Mouse (Mus musculus) testis, adult 2 months (tissue): Measurements from ENCODE around the gene Fhdc1. TPM values are rescaled to one million over a fixed set of nuclear protein-coding genes. Genes with fewer than 3 reads are reported as not detected.

Experiments used
- H3K27ac ChIP-seq: fragments of 200-500 bp; 2 replicates; pipeline ENCODE4 v1.5.1; 2012; ENCODE audit warnings: low read depth, low read length; ENCODE audit not compliant: control insufficient read depth, insufficient read depth
- H3K27me3 ChIP-seq: fragments of 200-500 bp; 2 replicates; pipeline ENCODE4 v1.6.1; 2012; ENCODE audit warnings: mild to moderate bottlenecking, low read length, moderate library complexity; ENCODE audit not compliant: control insufficient read depth, insufficient read depth
- H3K36me3 ChIP-seq: fragments of 200-500 bp; 2 replicates; pipeline ENCODE4 v1.6.1; 2012; ENCODE audit warnings: mild to moderate bottlenecking, low read length; ENCODE audit not compliant: control insufficient read depth, insufficient read depth
- H3K4me1 ChIP-seq: fragments of 200-500 bp; 2 replicates; pipeline ENCODE4 v1.6.1; 2012; ENCODE audit warnings: low read length; ENCODE audit not compliant: control insufficient read depth, insufficient read depth
- H3K4me3 ChIP-seq: fragments of 200-500 bp; 2 replicates; pipeline ENCODE4 v1.5.1; 2012; ENCODE audit warnings: low read depth, mild to moderate bottlenecking, low read length, moderate library complexity, mixed read lengths; ENCODE audit not compliant: control insufficient read depth
- CTCF ChIP-seq: fragments of 200-500 bp; IDR thresholded peaks from 2 replicates; pipeline ENCODE4 v1.5.1; 2012; ENCODE audit warnings: low read depth, mild to moderate bottlenecking, inconsistent platforms, low read length, moderate library complexity; ENCODE audit not compliant: control insufficient read depth, insufficient read depth, insufficient replicate concordance
- POLR2A ChIP-seq: fragments of 200-500 bp; IDR thresholded peaks from 2 replicates; pipeline ENCODE4 v1.6.1; 2012; ENCODE audit warnings: low read depth, mild to moderate bottlenecking, inconsistent platforms, low read length, moderate library complexity; ENCODE audit not compliant: control insufficient read depth
- polyA plus RNA-seq: library from polyadenylated mRNA; depleted of rRNA; stranded (reverse); fragments of >200 nt; gene quantifications from 2 replicates; pipeline ENCODE4 v1.2.3, GENCODE M21; 2012

Gene Fhdc1
- polyA plus RNA-seq, 1 experiment: 24.7 TPM

- peaks cover 11% of the 10 kb centered on the region for H3K4me1 ChIP-seq
- no peak overlapping the region for H3K27ac ChIP-seq
- no peak for TF ChIP-seq CTCF
- TF ChIP-seq POLR2A: no peak
- no peaks in the 10 kb centered on the region for H3K27me3 ChIP-seq
- no peaks in the 10 kb centered on the region for H3K36me3 ChIP-seq
- no peak overlapping the region for H3K4me3 ChIP-seq
These were observed 19.3 kb downstream of the Fhdc1 start for GRCm38 (mm10) chr3:84460952-84461351.

DNA sequence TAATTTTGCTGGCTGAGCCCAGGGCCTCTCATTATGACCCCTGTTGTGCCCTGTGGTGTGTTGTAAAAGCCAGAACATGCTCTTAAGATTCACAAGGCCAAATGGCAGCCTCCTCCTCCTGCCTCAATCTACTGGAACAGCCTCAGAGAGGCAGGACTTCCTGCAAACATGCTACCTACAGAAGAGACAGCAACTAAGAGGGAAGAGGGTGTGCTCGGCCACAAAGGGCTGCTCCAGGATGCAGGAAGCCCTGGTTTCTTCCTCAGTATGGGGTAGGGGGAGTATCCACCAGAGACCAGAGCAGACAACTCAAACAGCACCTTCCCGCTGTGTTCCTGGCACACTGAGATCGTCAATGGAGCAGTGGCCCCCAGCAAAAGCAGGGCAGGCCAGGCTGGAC is 19.7 kb downstream of the Fhdc1 start:
- H3K36me3 ChIP-seq: no peaks in the 10 kb centered on the region
- no peak overlapping the region for H3K27ac ChIP-seq
- H3K4me1 ChIP-seq: peaks cover 11% of the 10 kb centered on the region
- H3K27me3 ChIP-seq: no peaks in the 10 kb centered on the region
- TF ChIP-seq CTCF (no peak), POLR2A (no peak)
- no peak overlapping the region for H3K4me3 ChIP-seq

DNA sequence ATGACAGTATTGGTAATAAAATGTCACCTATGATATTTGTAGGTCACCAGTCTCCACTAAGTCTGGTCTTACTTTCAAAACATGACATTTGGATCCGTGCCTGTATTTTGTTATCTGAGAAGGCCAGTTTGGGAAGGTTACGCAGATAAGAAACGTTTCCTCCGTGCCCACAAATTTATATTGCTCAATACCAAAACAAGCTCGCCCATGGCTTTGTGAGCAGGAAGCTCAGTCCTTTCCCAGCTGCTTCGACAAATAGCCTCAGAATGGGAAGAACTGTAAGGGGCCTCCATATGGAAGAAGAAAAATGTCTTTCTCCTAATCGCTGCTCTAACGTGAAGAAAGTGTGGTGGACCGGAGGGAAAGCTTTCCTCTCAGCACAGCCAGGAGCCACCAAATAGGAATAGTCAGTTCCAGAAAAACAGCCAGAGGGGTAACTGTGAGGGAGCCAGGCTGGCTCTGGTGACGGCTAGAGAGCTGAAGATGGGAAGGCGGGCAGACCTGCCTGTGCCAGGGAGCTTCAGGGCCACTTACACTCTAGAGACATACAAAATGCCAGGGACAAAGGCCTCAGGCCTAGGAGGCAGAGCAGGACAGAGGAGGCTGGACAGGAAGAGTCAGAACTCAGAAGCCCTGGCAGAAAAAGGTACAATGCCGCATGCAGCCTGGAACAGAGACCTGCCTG is 24.4 kb downstream of the Fhdc1 start:
- TF ChIP-seq POLR2A: no peak
- TF ChIP-seq CTCF: no peak
- Histone ChIP-seq H3K36me3 (no peaks in the 10 kb centered on the region), H3K27me3 (no peaks in the 10 kb centered on the region), H3K4me3 (no peak overlapping the region), H3K4me1 (no peaks in the 10 kb centered on the region), H3K27ac (peak overlapping the region; percentile 46)

- Histone ChIP-seq H3K4me1 (no peaks in the 10 kb centered on the region; the same call in 1 of the 2 replicates), H3K4me3 (peak overlapping the region; percentile 56), H3K36me3 (no peaks in the 10 kb centered on the region), H3K27ac (no peak overlapping the region), H3K27me3 (no peaks in the 10 kb centered on the region)
- TF ChIP-seq POLR2A (no peak), CTCF (no peak)
These were observed 29.6 kb downstream of the Fhdc1 start for GRCm38 (mm10) chr3:84450651-84451050.

- Histone ChIP-seq H3K36me3 (no peaks in the 10 kb centered on the region), H3K27me3 (no peaks in the 10 kb centered on the region), H3K4me3 (no peak overlapping the region), H3K27ac (no peak overlapping the region), H3K4me1 (peaks cover 12% of the 10 kb centered on the region)
- TF ChIP-seq CTCF: no peak
- TF ChIP-seq POLR2A: no peak
These were observed 31.2 kb downstream of the Fhdc1 start for GRCm38 (mm10) chr3:84449015-84449414.

- Histone ChIP-seq H3K4me1 (peaks cover 12% of the 10 kb centered on the region), H3K4me3 (no peak overlapping the region), H3K36me3 (no peaks in the 10 kb centered on the region), H3K27me3 (no peaks in the 10 kb centered on the region), H3K27ac (no peak overlapping the region)
- TF ChIP-seq POLR2A: no peak
- no peak for TF ChIP-seq CTCF
These were observed 32.4 kb downstream of the Fhdc1 start for GRCm38 (mm10) chr3:84447803-84448202.

GRCm38 (mm10) chr3:84445838-84446237 is 34.4 kb downstream of the Fhdc1 start:
- Histone ChIP-seq H3K36me3 (no peaks in the 10 kb centered on the region), H3K4me3 (no peak overlapping the region), H3K27me3 (no peaks in the 10 kb centered on the region), H3K4me1 (peaks cover 12% of the 10 kb centered on the region), H3K27ac (no peak overlapping the region)
- no peak for TF ChIP-seq CTCF
- no peak for TF ChIP-seq POLR2A
